Mouse (Mus musculus) ES-CJ7 (cell line): Measurements from ENCODE around the gene Cd164l2.

ENCODE experiments used
- DNase-seq: peaks from one replicate; pipeline ENCODE4 v3.0.0; 2011; ENCODE audit warnings: low read depth, low spot score

The Cd164l2 gene

DNA sequence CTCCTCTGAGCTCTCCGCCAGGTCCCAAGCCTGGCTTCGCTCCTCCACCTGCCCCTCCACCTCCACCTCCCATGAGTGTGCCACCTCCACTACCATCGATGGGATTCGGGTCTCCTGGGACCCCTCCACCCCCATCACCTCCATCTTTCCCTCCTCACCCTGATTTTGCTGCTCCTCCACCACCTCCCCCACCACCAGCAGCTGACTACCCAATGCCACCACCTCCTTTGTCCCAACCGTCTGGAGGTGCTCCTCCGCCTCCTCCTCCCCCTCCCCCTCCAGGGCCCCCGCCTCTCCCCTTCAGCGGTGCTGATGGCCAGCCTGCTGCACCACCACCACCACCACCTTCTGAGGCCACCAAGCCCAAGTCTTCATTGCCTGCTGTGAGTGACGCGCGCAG lies 17.4 kb upstream of the Cd164l2 start:
- DNase-seq: no peak

DNA sequence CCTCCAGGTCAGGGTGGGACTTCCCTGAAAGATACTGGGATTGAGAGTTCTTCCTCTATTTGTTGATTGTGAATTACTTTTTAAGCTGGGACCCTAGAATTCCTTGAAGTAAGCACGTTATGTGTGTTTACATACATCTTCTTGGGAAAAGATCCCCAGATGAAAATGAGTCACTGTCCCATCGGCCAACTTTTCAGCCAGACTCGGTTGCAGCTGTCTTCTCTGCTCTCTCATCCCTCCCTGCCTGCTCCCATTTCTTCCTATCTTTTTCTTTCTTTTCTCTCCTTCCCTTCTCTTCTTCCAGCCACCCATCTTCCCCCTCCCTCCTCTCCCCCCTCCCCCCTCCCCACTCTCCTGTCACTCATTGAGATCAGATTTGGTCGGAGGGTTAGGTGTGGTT lies 16.9 kb upstream of the Cd164l2 start:
- no peak for DNase-seq

DNA sequence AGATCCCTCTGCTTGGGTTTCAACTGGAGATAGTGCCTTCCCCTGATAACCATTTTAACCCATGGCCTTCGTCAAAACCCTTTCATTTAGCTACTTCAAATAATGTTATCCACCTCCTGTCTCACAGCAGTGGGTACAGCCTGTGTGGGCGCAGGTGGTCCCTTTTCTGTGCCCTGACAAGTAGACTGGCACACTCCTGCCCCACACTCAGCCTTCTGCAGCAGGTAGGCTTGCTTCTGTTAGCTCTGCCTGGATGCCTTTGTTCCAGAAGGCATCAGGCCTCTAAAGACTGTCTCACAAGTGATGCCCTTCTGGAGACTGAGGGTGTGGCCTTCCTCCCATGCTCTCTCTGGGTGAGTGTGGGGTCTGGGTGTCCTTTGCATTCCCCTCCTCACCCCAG lies 15.8 kb upstream of the Cd164l2 start:
- no peak for DNase-seq

DNA sequence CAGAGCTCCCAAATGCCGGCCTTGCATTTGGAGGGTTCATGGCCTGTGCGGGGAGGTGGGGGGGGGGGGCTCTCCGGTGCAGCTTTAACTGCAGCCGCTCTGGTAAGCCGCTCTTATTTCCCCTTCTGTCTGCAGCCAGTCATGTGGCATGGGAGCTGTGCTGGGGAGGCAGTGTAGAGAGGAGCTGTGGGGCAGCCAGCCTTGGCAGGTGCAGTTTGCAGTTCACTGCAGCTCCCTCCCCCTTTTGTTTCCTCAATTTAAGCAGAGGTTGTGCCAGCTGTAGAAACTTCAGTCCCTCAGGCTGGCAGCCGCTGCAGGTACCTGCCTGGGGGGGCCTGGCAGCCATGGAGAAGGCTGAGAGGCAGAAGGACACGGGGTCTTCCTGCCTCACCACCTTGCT lies 15.1 kb upstream of the Cd164l2 start:
- DNase-seq: no peak

DNA sequence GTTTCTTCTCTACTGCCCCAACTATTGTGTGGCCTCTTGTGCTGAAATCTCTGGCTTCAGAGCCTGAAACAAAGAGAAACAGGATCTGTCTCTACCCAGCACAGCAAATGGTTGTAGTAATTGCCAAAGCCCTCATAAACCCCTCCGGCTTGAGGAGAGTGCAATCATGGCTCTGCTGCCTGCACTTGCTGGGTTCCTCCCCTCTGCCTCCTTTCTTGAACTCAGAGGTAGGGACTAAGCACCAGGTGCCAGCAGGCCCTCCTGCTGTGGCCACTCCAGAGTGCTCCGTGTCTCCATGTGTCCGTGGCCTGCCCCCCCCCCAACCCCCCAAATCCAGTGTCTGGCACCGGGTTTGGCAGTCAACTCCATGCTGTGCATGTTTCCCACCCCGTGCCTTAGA lies 14.6 kb upstream of the Cd164l2 start:
- no peak for DNase-seq

DNA sequence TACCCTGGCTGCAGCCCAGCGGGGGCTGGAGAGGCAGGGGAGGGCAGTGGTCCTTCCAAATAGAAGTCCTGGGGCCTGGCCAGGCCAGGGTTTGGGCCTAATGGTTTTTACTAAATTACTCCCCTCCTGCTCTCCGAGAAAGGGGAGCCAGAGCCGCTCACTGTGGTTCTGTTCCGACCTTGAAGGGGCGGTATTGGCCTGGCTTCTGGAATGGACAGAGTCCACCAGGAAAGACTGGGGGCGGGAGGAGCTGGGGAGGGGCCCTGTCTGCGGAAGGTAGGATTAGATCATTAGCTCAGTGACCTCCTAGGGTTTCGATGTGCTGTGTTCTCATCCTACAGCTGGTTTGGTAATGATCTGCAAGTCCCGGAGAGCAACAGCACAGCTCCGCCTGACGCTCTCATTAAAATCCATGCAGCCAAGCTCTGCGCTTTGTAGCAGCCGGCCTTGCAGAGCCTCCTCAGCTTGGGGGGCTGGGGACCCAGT lies 14.1 kb upstream of the Cd164l2 start:
- DNase-seq: no peak

DNA sequence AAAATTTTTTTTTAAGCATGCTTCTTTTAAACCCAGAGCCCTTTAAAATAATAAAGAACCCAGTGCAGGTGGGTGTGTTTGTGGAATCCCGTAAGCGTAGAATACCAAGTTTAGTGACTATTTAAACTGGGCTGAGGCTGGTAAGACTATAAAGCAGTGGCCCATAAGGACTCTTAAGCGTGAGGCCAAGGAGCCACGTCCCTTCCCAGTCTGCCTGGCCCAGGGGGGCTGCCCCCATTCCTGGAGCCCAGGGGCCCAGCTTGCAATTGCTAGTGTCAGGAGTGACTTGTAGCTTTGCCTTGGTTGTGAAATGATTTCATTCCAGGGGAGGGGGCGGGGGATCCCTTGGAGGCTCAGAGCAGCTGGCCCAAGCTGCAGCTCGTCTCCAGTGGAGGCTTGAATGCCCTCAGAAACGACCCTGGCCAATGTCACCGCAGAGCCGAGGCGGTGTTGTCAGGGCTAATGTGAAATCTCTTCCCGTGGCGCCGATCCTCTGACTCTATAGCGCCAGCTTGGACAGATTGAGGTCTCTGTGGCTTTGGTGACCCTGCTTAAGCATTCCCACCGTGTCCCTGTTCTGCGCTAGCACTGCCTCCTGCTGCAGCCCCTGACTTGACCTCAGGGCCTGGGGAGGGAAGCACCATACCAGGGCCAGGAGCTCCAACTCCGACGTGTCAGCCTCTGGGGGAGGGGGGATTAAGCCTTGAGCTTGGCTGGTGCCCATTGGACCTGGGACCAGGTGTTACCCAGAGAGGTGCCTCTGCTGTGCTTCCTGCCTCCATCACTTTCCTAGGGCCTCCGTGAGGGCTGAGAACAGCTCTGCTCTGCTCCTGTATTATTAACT lies 13.4 kb upstream of the Cd164l2 start:
- DNase-seq: no peak

DNA sequence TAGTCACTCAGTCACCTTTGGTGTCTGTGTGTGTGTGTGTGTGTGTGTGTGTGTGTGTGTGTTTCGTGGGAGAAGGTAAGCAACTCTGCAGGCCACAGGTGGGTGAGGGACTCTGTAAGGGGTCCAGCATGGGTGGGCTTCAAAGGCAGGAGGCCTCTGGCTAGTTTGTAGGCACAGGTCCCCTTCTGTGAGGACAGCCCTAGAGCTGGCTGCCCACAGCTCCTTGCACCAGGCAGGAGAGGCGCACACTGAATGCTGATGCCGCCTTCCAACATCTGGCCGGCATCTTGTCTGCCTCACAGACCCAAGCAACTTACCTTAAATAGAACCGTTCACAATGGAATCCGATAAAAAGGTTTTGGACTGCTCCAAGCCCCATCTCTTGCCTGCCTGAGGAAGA lies 12.2 kb upstream of the Cd164l2 start:
- no peak for DNase-seq

DNA sequence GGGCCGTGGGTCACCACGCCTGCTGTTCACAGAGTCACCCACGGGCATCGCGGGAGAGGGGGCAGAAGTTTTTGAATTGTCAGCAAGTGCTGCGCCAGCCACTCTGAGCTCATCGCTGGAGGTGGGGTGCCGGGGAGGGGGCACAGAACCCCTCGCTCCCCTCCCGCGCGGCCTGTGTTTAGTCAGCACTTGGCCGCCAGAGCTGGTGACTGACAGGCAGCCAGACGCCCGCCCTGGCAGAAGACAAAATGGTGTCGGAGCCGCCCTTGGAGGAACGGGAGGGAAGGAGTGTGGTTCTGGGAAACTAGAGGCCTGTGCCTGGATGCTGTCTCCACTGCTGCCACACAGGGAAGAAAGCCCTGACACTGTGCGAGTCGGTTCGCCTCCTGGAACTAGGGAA lies 11.6 kb upstream of the Cd164l2 start:
- DNase-seq: no peak

DNA sequence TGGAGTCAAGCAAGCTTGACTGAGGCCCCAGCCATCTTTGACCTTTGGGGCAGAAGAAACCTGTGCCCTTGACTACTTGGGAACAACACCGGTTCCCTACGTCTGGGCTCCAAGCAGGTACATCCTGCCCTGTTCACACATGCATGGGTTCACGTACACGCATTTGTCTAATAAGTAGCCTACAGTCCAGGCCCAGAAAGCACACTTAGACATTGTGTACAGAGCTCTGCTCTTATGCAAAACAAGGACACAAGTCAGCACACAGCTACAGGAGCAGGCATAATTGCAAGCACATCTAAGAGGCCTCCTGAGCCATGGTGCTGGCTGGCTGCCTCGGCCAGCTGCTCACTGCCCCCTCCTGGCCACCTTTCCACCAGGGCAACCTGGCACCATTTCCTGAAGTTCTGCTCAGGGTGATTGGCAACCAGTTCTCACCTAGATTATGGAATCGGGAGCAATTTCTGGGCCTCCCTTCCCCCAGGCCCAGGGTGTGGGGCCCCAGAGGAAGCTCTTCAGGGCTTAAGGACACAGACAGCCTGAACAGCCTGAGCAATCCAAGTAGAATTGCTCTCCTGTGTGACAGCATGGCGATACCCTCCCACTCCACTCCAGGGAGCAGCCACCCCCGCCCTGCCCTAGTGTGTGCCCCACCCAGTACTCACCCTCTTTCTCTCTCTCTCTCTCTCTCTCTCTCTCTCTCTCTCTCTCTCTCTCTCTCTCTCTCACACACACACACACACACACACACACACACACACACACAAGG lies 10.7 kb upstream of the Cd164l2 start:
- peak; percentile 48 for DNase-seq

DNA sequence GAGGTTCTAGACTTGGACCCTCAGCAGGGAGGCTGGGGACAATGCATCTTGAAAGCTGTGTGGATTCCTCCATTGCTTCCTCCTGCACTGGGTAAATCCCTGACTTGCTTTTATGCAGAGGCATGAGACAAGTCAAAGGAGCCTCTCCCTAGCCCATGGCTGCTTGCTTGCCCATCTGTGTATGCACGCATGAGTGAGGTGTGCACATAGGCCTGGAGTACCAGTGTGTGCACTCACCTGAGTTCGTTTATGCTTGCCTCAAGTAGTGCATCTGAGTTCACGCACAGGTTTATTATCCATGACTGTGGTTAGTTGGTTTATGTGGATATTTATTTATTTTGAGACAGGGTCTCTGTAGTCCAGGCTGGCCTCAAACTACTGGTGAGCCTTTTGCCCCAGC lies 9.7 kb upstream of the Cd164l2 start:
- no peak for DNase-seq

DNA sequence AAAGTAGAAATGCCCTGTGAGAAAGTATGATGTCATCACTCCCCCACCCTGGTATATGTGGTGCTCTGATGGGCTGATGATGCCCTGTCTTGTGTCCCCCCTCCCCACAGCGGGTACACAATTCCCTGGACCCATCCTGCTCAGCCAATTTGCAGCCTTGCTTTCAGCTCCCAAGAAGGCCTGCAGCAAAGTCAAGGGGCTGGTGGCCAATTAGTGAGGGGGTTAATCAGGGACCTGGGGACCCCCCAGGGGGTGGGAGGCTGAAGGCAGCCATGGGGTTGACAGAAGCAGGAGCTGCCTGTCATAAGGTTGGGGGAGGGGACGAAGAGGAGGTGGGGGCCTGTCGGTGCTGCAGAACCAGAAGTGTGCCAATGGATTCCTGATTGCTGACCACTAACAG lies 8.3 kb upstream of the Cd164l2 start:
- no peak for DNase-seq

DNA sequence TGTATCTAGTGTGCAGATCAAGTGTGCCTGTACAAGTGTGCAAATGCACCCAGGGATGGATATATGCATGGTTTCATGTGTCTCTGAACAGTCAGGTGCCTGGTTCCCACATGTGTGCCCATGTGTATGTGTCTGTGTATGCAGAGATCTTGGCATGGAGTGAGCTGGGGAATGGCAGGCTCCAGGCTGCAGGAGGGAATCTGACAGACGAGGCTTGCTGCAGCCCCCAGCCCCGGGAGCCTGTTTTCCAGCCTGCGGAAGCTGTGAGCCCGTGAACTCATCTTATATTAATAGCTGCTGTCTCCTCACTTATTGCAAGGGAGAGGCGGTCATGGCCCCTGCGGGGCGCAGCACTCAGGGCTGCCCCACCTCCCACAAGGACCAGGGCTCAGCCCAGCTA lies 7.6 kb upstream of the Cd164l2 start:
- DNase-seq: no peak

DNA sequence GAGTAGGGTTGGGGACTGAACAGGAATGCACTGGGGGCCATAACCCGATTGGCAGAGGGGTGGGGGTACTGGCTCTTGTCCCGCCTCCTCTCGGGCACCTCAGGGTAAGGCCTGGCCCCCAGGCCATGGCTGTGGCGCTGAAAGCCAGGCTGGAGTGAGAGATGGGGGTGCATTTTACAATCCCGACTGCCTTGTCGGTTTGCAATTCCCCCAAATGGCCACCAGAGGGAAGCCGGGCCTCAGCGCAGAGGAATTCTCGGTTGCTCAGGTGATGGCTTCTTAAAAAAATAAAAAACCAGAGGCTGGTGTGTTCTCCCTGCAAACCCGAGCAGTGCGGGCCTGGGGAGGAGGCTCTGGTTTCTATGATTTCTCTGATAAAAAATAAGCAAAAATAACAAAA lies 2.6 kb upstream of the Cd164l2 start:
- peak; percentile 63 for DNase-seq

DNA sequence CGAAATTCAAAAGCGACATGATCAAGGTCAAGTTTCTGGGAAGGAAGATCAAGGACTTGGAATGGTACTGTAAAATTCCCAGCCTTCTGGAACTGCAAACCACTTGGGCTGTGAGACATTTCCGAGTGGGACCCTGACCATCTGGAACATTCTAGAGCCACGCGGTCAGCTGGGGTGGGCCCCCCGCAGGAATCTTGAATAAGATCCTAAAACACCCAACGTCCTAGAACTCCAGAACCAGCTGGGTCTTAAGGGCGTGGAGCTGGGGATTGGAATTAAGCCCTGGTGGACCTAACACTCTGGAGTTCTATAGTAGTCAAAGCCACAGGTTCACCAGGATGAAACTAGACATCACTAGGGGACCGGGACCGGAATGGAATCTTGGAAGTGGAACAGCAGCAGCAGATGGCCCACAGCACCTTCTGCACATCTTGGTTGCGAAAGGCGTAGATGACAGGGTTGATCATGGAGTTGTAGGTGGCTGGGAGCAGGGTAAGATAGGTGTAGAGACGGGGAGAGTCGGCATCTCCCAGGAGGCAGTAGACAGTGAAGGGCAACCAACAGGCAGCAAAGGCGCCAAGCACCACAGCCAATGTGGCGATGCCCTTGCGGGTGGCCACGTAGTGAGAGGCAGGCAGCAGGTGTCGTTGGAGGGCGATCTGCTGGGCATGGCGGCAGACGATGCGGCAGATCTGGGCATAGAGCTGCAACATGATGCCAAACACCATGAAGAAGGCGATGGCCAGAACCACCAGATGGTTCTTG lies 1.7 kb upstream of the Cd164l2 start:
- no peak for DNase-seq

DNA sequence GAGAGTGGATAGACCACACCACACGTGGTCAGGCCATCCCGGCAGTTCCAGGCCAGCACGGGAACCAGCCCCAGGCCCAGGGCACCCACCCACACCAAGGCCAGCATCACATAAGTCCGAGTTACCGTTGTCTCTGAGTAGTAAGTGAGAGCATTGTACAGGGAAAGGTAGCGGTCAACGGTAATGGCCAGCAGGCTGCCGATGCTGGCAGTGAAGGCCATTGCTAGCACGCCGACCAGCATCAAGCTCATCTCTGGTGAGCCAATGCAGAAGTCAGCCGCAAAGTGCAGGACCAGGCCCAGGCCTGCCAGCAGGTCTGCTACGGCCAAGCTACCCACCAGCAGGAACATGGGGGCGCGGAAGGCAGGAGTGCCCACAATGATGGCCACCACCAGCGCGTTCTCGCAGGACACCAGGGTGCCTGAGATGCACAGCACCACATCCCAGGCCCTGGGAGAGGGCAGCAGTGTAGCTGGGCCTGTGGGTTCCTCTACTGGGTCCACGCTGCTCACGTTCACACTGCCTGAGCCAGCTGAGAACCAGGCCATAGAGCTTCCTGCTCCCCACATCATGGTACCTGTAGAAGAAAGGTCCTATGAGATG lies 1.0 kb upstream of the Cd164l2 start:
- no peak for DNase-seq

DNA sequence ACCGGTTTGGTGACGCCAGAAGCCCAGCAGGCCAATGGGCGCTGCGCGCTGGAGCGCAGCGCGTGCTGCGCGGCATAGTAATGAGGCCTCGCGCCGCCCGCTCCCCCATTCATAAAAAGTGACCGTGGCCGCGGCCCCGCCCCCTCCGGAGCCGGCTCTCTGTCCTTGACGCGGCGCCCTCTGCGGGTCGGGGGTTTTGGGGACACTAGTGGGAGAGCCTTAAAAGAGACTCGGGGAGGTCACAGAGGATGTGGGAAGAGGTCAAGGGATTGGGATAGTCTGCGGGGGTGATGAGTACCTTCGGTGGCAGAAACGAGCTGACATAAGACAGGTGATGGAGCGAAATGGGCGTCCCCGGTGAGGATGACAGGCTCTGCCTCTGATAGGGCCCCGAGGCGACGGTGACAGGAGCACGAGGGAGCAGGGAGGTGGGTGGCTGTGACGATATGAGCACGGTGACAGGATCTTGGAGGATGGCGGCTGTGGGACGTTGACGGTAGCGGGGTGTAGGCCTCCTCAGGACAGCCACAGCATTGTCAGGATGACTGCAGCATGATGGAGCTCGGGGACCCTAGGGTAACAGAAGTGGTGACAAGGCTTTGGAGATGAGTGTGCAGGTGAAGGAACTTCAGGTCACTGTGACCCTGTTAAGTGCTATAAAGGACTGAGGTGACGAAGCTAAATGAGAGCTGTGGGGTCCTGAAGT lies 784 bp downstream of the Cd164l2 start:
- peak; percentile 72 for DNase-seq

DNA sequence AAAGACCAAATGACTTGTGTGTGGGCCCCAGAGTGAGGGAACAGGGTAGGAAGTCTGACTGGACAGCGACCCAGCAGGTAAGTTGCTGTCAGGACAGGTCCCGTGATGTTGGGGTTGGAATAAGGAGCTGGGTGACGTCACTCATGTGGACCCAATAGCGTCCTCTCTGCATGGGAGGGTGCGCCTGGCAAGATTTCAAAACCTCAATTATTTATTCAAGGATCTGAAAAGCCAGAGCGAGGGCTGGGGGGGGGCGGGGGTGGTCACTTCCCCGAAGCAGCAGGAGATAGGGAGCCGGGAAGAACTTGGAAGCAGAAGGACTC lies 1.3 kb downstream of the Cd164l2 start:
- DNase-seq: peak; percentile 71

DNA sequence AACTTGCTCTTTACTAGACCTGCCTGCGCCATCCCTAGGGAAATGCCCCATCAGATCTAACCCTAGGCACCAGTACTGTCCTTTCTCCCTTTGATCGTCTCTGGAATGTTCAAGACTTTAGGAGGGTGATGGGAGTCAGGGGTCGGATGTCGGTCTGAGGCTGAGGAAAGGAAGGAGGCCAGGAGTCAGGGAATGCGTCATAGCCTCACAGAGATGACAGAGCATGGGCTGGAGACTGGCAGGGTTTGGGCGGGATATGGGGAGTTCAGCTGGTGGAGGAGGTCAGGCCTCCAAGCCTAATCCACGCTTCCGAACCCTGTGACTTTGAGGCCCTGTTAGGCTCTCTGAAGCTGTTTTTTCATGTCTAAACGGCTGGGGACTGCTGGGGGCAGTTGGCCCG lies 1.7 kb downstream of the Cd164l2 start:
- no peak for DNase-seq

DNA sequence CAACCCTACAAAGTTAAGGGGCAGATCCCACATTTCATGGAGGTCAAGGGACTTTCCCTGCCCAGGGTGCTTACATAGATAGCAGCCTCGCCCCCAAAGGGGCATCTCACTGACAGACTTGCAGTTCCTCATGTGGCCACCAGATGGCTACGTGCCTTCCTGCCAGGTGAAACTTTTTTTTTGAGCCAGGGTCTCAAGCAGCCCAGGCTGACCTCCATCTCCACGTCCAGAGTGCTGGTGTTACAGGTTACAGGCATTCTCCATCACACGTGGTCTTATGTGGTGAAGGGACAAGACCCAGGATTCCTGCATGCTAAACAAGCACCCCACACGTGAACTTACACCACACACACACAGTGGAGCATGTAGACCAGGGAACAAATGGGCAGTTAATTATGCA lies 5.7 kb downstream of the Cd164l2 start:
- peak; percentile 78 for DNase-seq

DNA sequence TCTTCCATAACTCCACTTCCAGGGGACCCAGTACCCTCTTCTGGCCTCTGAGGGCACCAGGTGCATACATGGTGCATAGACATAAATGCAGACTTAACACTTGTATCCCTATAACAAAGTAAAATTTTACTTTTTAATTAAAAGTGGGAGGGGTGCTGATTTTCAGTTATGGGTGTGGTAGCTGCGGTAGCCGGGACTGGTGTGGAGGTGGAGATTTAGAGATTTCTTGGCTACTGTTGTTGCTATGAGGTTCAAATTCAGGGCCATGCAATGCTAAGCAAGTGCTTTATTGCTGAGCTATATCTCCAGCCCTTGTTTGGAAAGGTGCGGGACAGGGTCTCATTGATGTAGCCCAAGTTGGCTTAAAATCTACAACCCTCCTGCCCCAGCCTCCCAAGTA lies 6.8 kb downstream of the Cd164l2 start:
- DNase-seq: no peak
